Comparison of ENCODE assay signal across 18 mouse cellular contexts in the genomic region with DNA sequence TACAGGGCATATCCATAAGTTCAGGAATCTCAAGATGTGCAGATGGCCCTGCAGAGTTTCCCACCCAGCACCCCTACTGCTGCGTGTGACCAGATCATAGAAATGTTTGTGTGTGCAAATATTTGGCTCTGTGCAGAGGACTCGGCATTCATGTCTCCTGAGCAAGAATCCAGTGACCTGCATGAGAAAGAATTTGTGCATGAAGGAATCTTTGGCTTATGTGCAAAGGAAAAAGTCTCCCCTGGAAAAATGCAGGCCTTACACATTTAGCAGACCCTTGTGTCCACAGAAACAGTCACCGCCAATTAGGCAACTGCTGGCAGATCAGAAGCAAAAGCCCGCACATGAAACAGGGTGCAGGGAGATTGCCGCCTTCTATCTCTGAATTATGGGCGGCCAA. TPM values are rescaled to one million over a fixed set of nuclear protein-coding genes. Genes with fewer than 3 reads are reported as not detected.
"Had no signal": no experiment of that assay in that cellular context is flagged by ENCODE, and none has a peak within 500 bp of the region (broad histone marks: within the 10 kb centered on the region; RNA-seq: fewer than 3 reads in every experiment).

No protein-coding gene starts in this region.

- H3K9me3 ChIP-seq: limb, embryonic 10.5 days; limb, embryonic 13.5 days; liver, embryonic 13.5 days; stomach, embryonic 15.5 days had no signal

- H3K27ac ChIP-seq: limb, embryonic 10.5 days; limb, embryonic 13.5 days; liver, embryonic 13.5 days; stomach, embryonic 15.5 days had no signal

- H3K4me3 ChIP-seq: limb, embryonic 10.5 days; limb, embryonic 13.5 days; liver, embryonic 13.5 days; stomach, embryonic 15.5 days had no signal

- H3K4me2 ChIP-seq: limb, embryonic 13.5 days; liver, embryonic 13.5 days; midbrain, embryonic 11.5 days; stomach, embryonic 15.5 days had no signal

- H3K9ac ChIP-seq: limb, embryonic 13.5 days; liver, embryonic 13.5 days; stomach, embryonic 15.5 days had no signal

- DNase-seq: kidney, adult 8-10 months; kidney, postnatal 14 days; kidney, postnatal 4 days; liver, embryonic 13.5 days; lung, adult 2 months; lung, postnatal 14 days; lung, postnatal 4 days; midbrain, embryonic 14.5 days; right cerebral cortex, postnatal 25 days; spleen, adult 18-20 months; thymus, postnatal 25 days had no signal

- H3K27me3 ChIP-seq: liver, embryonic 13.5 days; stomach, embryonic 15.5 days had no signal

- H3K4me1 ChIP-seq: liver, embryonic 13.5 days had no signal

- H3K36me3 ChIP-seq: limb, embryonic 10.5 days; limb, embryonic 13.5 days; liver, embryonic 13.5 days; stomach, embryonic 15.5 days had no signal

RNA-seq across cellular contexts. Expression of a gene that starts 22.4 kb away (rescaled TPM):
- total RNA-seq: megakaryocyte progenitor cell, adult 5-6 weeks; megakaryocyte-erythroid progenitor cell, adult 5-6 weeks had no signal
- polyA plus RNA-seq: limb, embryonic 10.5 days; liver, embryonic 13.5 days; liver, embryonic 16.5 days had no signal
